Mouse (Mus musculus): ENCODE measurements around the gene Clybl. TPM values are rescaled to one million over a fixed set of nuclear protein-coding genes. Genes with fewer than 3 reads are reported as not detected.

Gene Clybl
- total and polyA plus RNA-seq, 3 experiments: 13.4 to 36.6 TPM; not detected in 1

GRCm38 (mm10) chr14:122434039-122434438, 252.5 kb downstream of the Clybl start:
- Histone ChIP-seq H3K27me3 (ENCODE audit: control insufficient read depth in 1 of 2, insufficient read depth in 2 of 2, low read length in 2 of 2) (no peaks in the 10 kb centered on the region), H3K4me3 (ENCODE audit: control insufficient read depth in 1 of 2, insufficient read depth in 1 of 2, low read depth in 2 of 2, low read length in 2 of 2) (no peak overlapping the region), H3K27ac (ENCODE audit: control insufficient read depth, low read depth, low read length) (no peak overlapping the region), H3K4me1 (ENCODE audit: control insufficient read depth in 1 of 2, insufficient read depth in 2 of 2, low read length in 2 of 2) (peaks cover 3 to 19% of the 10 kb centered on the region in 2 experiments; a peak in 3 of 4 replicates), H3K79me2 (ENCODE audit: control insufficient read depth, insufficient read depth, low read length, poor library complexity) (no peaks in the 10 kb centered on the region), H3K9me3 (replicated peaks; ENCODE audit: insufficient read depth, low read length) (no peaks in the 10 kb centered on the region), H3K36me3 (ENCODE audit: control insufficient read depth in 1 of 2, insufficient read depth in 2 of 2, low read length in 2 of 2) (peaks cover 0 to 19% of the 10 kb centered on the region in 2 experiments; a peak in 2 of 4 replicates), H3K9ac (ENCODE audit: control insufficient read depth, low read depth, low read length, poor library complexity, severe bottlenecking) (no peak overlapping the region)
- no peak for TF ChIP-seq POLR2AphosphoS2 (IDR thresholded peaks at IDR 0.05; ENCODE audit: low read length)
- TF ChIP-seq USF2 (IDR thresholded peaks at IDR 0.05; ENCODE audit: borderline replicate concordance in 1 of 2, insufficient read depth in 1 of 2, low read depth in 1 of 2, low read length in 2 of 2): no peak
- no peak for TF ChIP-seq JUND (IDR thresholded peaks at IDR 0.05; ENCODE audit: low read depth, low read length)
- no peak for TF ChIP-seq SMC3 (IDR thresholded peaks at IDR 0.05; ENCODE audit: low read depth, low read length)
- TF ChIP-seq NELFE (IDR thresholded peaks at IDR 0.05; ENCODE audit: low read depth, low read length): no peak
- TF ChIP-seq RAD21 (IDR thresholded peaks at IDR 0.05; ENCODE audit: low read depth, low read length): no peak
- no peak for TF ChIP-seq TCF12 (IDR thresholded peaks at IDR 0.05; ENCODE audit: low read depth, low read length)
- peak; percentile 54; the same call in 1 of the 2 replicates for TF ChIP-seq TBP (IDR thresholded peaks at IDR 0.05; ENCODE audit: low read depth, low read length)
- TF ChIP-seq HCFC1 (IDR thresholded peaks at IDR 0.05; ENCODE audit: low read depth, low read length): no peak
- peak; percentile 59 for DNase-seq (ENCODE audit: low read depth, low spot score)

GRCm38 (mm10) chr14:122436850-122437249, 255.3 kb downstream of the Clybl start:
- Histone ChIP-seq H3K79me2 (ENCODE audit: control insufficient read depth, insufficient read depth, low read length, poor library complexity) (no peaks in the 10 kb centered on the region), H3K27me3 (ENCODE audit: control insufficient read depth in 1 of 2, insufficient read depth in 2 of 2, low read length in 2 of 2) (no peaks in the 10 kb centered on the region), H3K9ac (ENCODE audit: control insufficient read depth, low read depth, low read length, poor library complexity, severe bottlenecking) (no peak overlapping the region), H3K4me3 (ENCODE audit: control insufficient read depth in 1 of 2, insufficient read depth in 1 of 2, low read depth in 2 of 2, low read length in 2 of 2) (no peak overlapping the region), H3K4me1 (ENCODE audit: control insufficient read depth in 1 of 2, insufficient read depth in 2 of 2, low read length in 2 of 2) (peaks cover 3 to 19% of the 10 kb centered on the region in 2 experiments; a peak in 3 of 4 replicates), H3K36me3 (ENCODE audit: control insufficient read depth in 1 of 2, insufficient read depth in 2 of 2, low read length in 2 of 2) (peaks cover 0 to 19% of the 10 kb centered on the region in 2 experiments; a peak in 2 of 4 replicates), H3K9me3 (replicated peaks; ENCODE audit: insufficient read depth, low read length) (no peaks in the 10 kb centered on the region), H3K27ac (ENCODE audit: control insufficient read depth, low read depth, low read length) (no peak overlapping the region)
- no peak for DNase-seq (ENCODE audit: low read depth, low spot score)
- no peak for TF ChIP-seq SIN3A (IDR thresholded peaks at IDR 0.05; ENCODE audit: low read length)
- no peak for TF ChIP-seq HCFC1 (IDR thresholded peaks at IDR 0.05; ENCODE audit: low read depth, low read length)
- TF ChIP-seq TBP (IDR thresholded peaks at IDR 0.05; ENCODE audit: low read depth, low read length): no peak
- TF ChIP-seq ELF1 (IDR thresholded peaks at IDR 0.05; ENCODE audit: low read depth, low read length): no peak
- no peak for TF ChIP-seq RAD21 (IDR thresholded peaks at IDR 0.05; ENCODE audit: low read depth, low read length)
- no peak for TF ChIP-seq CHD1 (IDR thresholded peaks at IDR 0.05; ENCODE audit: low read depth, low read length)
- no peak for TF ChIP-seq BHLHE40 (IDR thresholded peaks at IDR 0.05; ENCODE audit: borderline replicate concordance, low read depth, low read length)
- no peak for TF ChIP-seq ZKSCAN1 (IDR thresholded peaks at IDR 0.05; ENCODE audit: low read depth, low read length)
- no peak for TF ChIP-seq POLR2AphosphoS2 (IDR thresholded peaks at IDR 0.05; ENCODE audit: low read length)
- TF ChIP-seq ZNF384 (IDR thresholded peaks at IDR 0.05; ENCODE audit: low read depth, low read length): no peak
- TF ChIP-seq TAL1 (IDR thresholded peaks at IDR 0.05; ENCODE audit: low read length): no peak
- TF ChIP-seq POLR2AphosphoS5 (IDR thresholded peaks at IDR 0.05; ENCODE audit: borderline replicate concordance, low read depth, low read length): no peak
- no peak for TF ChIP-seq MAFK (IDR thresholded peaks at IDR 0.05; ENCODE audit: borderline replicate concordance, low read depth, low read length)
- no peak for TF ChIP-seq MYB (IDR thresholded peaks at IDR 0.05; ENCODE audit: low read depth, low read length)
